Mouse (Mus musculus): Measurements from ENCODE around the gene Mpz. TPM values are rescaled to one million over a fixed set of nuclear protein-coding genes. Genes with fewer than 3 reads are reported as not detected.

The Mpz gene
- total and polyA plus RNA-seq, 2 experiments from 2014 or later, result 0.49 to 0.63 TPM

- WGBS, result 41% methylated on average over 3 of the region's 3 CpGs
- 0 out of 2 replicates have a peak, but pooled peaks cover 2% of the 10 kb centered on the region for H3K27me3 ChIP-seq (ENCODE audit: insufficient read depth, low read length)
- no peak overlapping the region for H3K27ac ChIP-seq (ENCODE audit: low read depth, low read length)
- TF ChIP-seq CTCF (IDR thresholded peaks at IDR 0.05), result peak; percentile 55
- H3K4me1 ChIP-seq (ENCODE audit: insufficient read depth, low read length), result no peaks in the 10 kb centered on the region
- DNase-seq (ENCODE audit: low spot score) (peak; percentile 35), ATAC-seq (ENCODE audit: low FRiP score) (no peak)
- H3K9ac ChIP-seq (replicated peaks; ENCODE audit: low read length, poor library complexity, severe bottlenecking), result no peak overlapping the region
- no peak overlapping the region for H3K4me3 ChIP-seq (ENCODE audit: low read depth, low read length)
- H3K4me2 ChIP-seq (ENCODE audit: low read depth, low read length, poor library complexity, severe bottlenecking), result no peak overlapping the region
- no peaks in the 10 kb centered on the region for H3K36me3 ChIP-seq (ENCODE audit: insufficient read depth, low read length)
- H3K9me3 ChIP-seq (ENCODE audit: low read length), result no peaks in the 10 kb centered on the region
Measured at GRCm38 (mm10) chr1:171164258-171164657, 13.7 kb downstream of the Mpz start.

DNA sequence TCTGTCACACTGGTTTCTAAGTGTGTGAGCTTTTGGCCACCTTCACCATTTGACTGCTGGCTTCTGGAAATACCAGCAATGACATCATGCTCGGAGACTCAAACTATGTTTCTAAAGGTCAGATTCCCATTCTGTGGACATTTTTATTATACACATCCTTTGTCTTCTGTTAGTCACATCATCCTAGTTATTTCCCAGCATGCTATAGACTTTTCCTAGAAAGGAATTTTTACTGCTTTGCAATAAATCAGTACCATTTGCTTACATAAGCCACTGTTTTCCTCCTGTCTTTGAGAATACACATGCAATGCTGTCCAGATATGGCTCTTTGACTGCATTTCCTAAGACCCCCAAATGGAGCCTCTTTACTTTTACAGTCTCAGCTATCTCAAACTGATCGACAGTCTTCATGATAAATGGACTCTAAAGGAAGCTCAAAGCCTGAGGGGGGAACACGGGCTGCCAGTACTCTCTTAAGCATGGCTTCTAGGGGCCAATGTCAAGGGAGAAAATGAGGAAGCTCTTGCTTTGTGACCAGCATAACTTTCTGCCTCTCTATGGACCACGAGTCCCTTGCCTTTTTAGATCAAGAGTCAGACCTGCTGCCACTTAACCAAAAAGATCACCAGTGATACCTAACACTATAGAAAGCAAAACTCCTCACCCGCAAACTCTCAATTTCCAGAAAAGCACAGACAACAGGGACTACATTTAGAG lies 15.3 kb downstream of the Mpz start:
- no peak overlapping the region for H3K4me3 ChIP-seq (ENCODE audit: low read depth, low read length)
- H3K4me1 ChIP-seq (ENCODE audit: insufficient read depth, low read length), result no peaks in the 10 kb centered on the region
- H3K27ac ChIP-seq (ENCODE audit: low read depth, low read length), result no peak overlapping the region
- WGBS, result 83% methylated on average over 5 of the region's 5 CpGs
- DNase-seq (ENCODE audit: low spot score) (no peak), ATAC-seq (ENCODE audit: low FRiP score) (no peak)
- no peaks in the 10 kb centered on the region for H3K9me3 ChIP-seq (ENCODE audit: low read length)
- H3K9ac ChIP-seq (replicated peaks; ENCODE audit: low read length, poor library complexity, severe bottlenecking), result no peak overlapping the region
- no peak overlapping the region for H3K4me2 ChIP-seq (ENCODE audit: low read depth, low read length, poor library complexity, severe bottlenecking)
- H3K27me3 ChIP-seq (ENCODE audit: insufficient read depth, low read length), result no peaks in the 10 kb centered on the region
- H3K36me3 ChIP-seq (ENCODE audit: insufficient read depth, low read length), result no peaks in the 10 kb centered on the region
- no peak for TF ChIP-seq CTCF (IDR thresholded peaks at IDR 0.05)

DNA sequence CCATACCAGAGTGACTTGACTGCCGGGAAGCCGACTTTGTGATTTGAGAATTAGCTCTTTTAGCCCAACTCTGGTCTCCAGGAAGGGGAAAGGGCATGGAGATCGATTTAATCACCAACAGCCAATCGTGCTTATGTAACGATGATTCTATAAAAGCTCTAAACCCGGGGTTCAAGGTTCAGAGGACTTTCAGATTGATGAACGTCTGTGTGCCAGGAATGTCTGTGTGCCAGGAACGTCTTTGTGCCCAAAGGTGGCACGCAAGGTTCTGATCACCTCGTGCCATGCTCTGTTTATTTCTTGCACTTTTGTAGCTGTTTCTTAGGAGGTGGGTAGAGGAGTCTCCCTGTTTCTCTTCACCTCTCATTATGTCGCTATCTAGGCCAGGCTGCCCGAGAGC lies 18.4 kb downstream of the Mpz start:
- 88% methylated on average over 12 of the region's 12 CpGs for WGBS

GRCm38 (mm10) chr1:171169913-171170312 lies 19.4 kb downstream of the Mpz start:
- H3K4me2 ChIP-seq (ENCODE audit: low read depth, low read length, poor library complexity, severe bottlenecking), result no peak overlapping the region
- no peaks in the 10 kb centered on the region for H3K9me3 ChIP-seq (ENCODE audit: low read length)
- H3K27ac ChIP-seq (ENCODE audit: low read depth, low read length), result no peak overlapping the region
- no peaks in the 10 kb centered on the region for H3K27me3 ChIP-seq (ENCODE audit: insufficient read depth, low read length)
- ATAC-seq (ENCODE audit: low FRiP score) (no peak), DNase-seq (ENCODE audit: low spot score) (no peak)
- H3K36me3 ChIP-seq (ENCODE audit: insufficient read depth, low read length), result no peaks in the 10 kb centered on the region
- TF ChIP-seq CTCF (IDR thresholded peaks at IDR 0.05), result no peak
- H3K9ac ChIP-seq (replicated peaks; ENCODE audit: low read length, poor library complexity, severe bottlenecking), result no peak overlapping the region
- H3K4me1 ChIP-seq (ENCODE audit: insufficient read depth, low read length), result no peaks in the 10 kb centered on the region
- WGBS, result 66% methylated on average over 3 of the region's 3 CpGs
- no peak overlapping the region for H3K4me3 ChIP-seq (ENCODE audit: low read depth, low read length)

More for the DNA sequence above, 18.4 kb downstream of the Mpz start:
- no peaks in the 10 kb centered on the region for H3K27me3 ChIP-seq (ENCODE audit: insufficient read depth, low read length)
- H3K4me1 ChIP-seq (ENCODE audit: insufficient read depth, low read length), result no peaks in the 10 kb centered on the region
- H3K36me3 ChIP-seq (ENCODE audit: insufficient read depth, low read length), result no peaks in the 10 kb centered on the region
- H3K27ac ChIP-seq (ENCODE audit: low read depth, low read length), result no peak overlapping the region
- TF ChIP-seq CTCF (IDR thresholded peaks at IDR 0.05), result no peak
- no peak overlapping the region for H3K9ac ChIP-seq (replicated peaks; ENCODE audit: low read length, poor library complexity, severe bottlenecking)
- no peak for ATAC-seq (ENCODE audit: low FRiP score)
- DNase-seq (ENCODE audit: low spot score), result no peak
- H3K4me3 ChIP-seq (ENCODE audit: low read depth, low read length), result no peak overlapping the region
- H3K4me2 ChIP-seq (ENCODE audit: low read depth, low read length, poor library complexity, severe bottlenecking), result no peak overlapping the region
- H3K9me3 ChIP-seq (ENCODE audit: low read length), result no peaks in the 10 kb centered on the region

GRCm38 (mm10) chr1:171171138-171171537 lies 20.6 kb downstream of the Mpz start:
- 65% methylated on average over 3 of the region's 3 CpGs for WGBS
- no peak for ATAC-seq (ENCODE audit: low FRiP score)

GRCm38 (mm10) chr1:171172779-171173178 lies 22.3 kb downstream of the Mpz start:
- Histone ChIP-seq H3K9ac (replicated peaks; ENCODE audit: low read length, poor library complexity, severe bottlenecking) (no peak overlapping the region), H3K4me3 (ENCODE audit: low read depth, low read length) (no peak overlapping the region), H3K4me1 (ENCODE audit: insufficient read depth, low read length) (no peaks in the 10 kb centered on the region), H3K27me3 (ENCODE audit: insufficient read depth, low read length) (no peaks in the 10 kb centered on the region), H3K36me3 (ENCODE audit: insufficient read depth, low read length) (no peaks in the 10 kb centered on the region), H3K9me3 (ENCODE audit: low read length) (no peaks in the 10 kb centered on the region), H3K27ac (ENCODE audit: low read depth, low read length) (no peak overlapping the region), H3K4me2 (ENCODE audit: low read depth, low read length, poor library complexity, severe bottlenecking) (no peak overlapping the region)
- ATAC-seq (ENCODE audit: low FRiP score) (no peak), DNase-seq (ENCODE audit: low spot score) (no peak)
- WGBS, result 95% methylated on average over 8 of the region's 8 CpGs
- no peak for TF ChIP-seq CTCF (IDR thresholded peaks at IDR 0.05)

More at GRCm38 (mm10) chr1:171171138-171171537, 20.6 kb downstream of the Mpz start:
- H3K4me2 ChIP-seq (ENCODE audit: low read depth, low read length, poor library complexity, severe bottlenecking), result no peak overlapping the region
- no peaks in the 10 kb centered on the region for H3K9me3 ChIP-seq (ENCODE audit: low read length)
- H3K36me3 ChIP-seq (ENCODE audit: insufficient read depth, low read length), result no peaks in the 10 kb centered on the region
- no peak for TF ChIP-seq CTCF (IDR thresholded peaks at IDR 0.05)
- no peak overlapping the region for H3K27ac ChIP-seq (ENCODE audit: low read depth, low read length)
- no peaks in the 10 kb centered on the region for H3K4me1 ChIP-seq (ENCODE audit: insufficient read depth, low read length)
- no peak for DNase-seq (ENCODE audit: low spot score)
- no peaks in the 10 kb centered on the region for H3K27me3 ChIP-seq (ENCODE audit: insufficient read depth, low read length)
- H3K4me3 ChIP-seq (ENCODE audit: low read depth, low read length), result no peak overlapping the region
- no peak overlapping the region for H3K9ac ChIP-seq (replicated peaks; ENCODE audit: low read length, poor library complexity, severe bottlenecking)
